Mouse (Mus musculus) embryonic facial prominence, embryonic 13.5 days (tissue): Measurements from ENCODE around the gene Prpf8. TPM values are rescaled to one million over a fixed set of nuclear protein-coding genes. Genes with fewer than 3 reads are reported as not detected.

ENCODE experiments used
- ATAC-seq: fragments of 200-750 bp; cut with Nextera tagmentation; 2 replicates; pipeline ENCODE4 v1.8.0; 2017; ENCODE audit warnings: low read depth; ENCODE audit not compliant: insufficient number of reproducible peaks, insufficient read depth, low FRiP score, low TSS enrichment
- H3K27ac ChIP-seq: fragments of 300-500 bp; sonication (generic); 2 replicates; pipeline ENCODE4 v1.5.1; 2015; ENCODE audit warnings: moderate library complexity, mild to moderate bottlenecking, inconsistent platforms
- H3K27me3 ChIP-seq: fragments of 300-500 bp; sonication (generic); 2 replicates; pipeline ENCODE4 v1.6.1; 2015; ENCODE audit warnings: mild to moderate bottlenecking, inconsistent platforms
- H3K36me3 ChIP-seq: fragments of 300-500 bp; sonication (generic); 2 replicates; pipeline ENCODE4 v1.6.1; 2015; ENCODE audit warnings: mild to moderate bottlenecking, inconsistent platforms
- H3K4me1 ChIP-seq: fragments of 300-500 bp; sonication (generic); 2 replicates; pipeline ENCODE4 v1.6.1; 2015; ENCODE audit warnings: inconsistent platforms
- H3K4me2 ChIP-seq: fragments of 300-500 bp; sonication (generic); 2 replicates; pipeline ENCODE4 v1.6.1; 2015; ENCODE audit warnings: moderate library complexity, mild to moderate bottlenecking, inconsistent platforms
- H3K4me3 ChIP-seq: fragments of 300-500 bp; sonication (generic); 2 replicates; pipeline ENCODE4 v1.5.1; 2015; ENCODE audit warnings: mild to moderate bottlenecking, inconsistent platforms
- H3K9ac ChIP-seq: fragments of 300-500 bp; sonication (generic); 2 replicates; pipeline ENCODE4 v1.6.1; 2015; ENCODE audit warnings: mild to moderate bottlenecking, inconsistent platforms
- H3K9me3 ChIP-seq: fragments of 300-500 bp; sonication (generic); 2 replicates; pipeline ENCODE4 v1.6.1; 2016; ENCODE audit warnings: inconsistent platforms
- WGBS: fragments of 180-500 bp; shearing (Covaris S2); methylation state at CpG from one replicate; pipeline ENCODE4 v1.1.7; 2015; ENCODE audit warnings: mixed read lengths; 5-methylcytosine and 5-hydroxymethylcytosine counted together
- polyA plus RNA-seq: library from polyadenylated mRNA; unstranded; fragments of >200 nt; fragmentation: Nextera tagmentation; extraction: Ambion mirVana; gene quantifications from 2 replicates; pipeline ENCODE4 v1.2.1, GENCODE M21; 2015

Gene Prpf8
- polyA plus RNA-seq, 1 experiment from 2014 or later: 62.5 TPM

DNA sequence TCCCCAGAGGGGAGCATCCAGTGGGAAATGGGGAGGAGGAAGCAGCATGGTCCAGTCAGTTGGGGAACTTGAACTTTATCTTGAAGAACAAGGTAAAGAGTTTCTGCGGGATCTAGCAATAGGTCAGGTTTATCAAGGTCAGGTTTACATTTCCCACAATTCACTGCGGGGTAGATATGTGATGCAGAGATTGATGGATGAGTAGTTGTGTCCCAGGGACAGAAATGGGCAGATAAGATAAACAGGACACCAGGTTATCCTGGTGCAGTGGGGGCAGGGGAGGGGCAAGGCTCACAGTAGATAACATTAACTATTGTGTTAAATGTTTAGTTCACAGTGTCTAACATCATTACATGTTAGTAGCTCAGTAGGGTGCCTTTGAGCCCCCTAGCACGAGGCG, 43.2 kb downstream of the Prpf8 start:
- no peak for ATAC-seq
- no peak overlapping the region for H3K4me3 ChIP-seq
- no peak overlapping the region for H3K4me2 ChIP-seq
- WGBS: 63% methylated on average over 4 of the region's 4 CpGs
- peaks cover 5% of the 10 kb centered on the region; the same call in 1 of the 2 replicates for H3K27me3 ChIP-seq
- no peaks in the 10 kb centered on the region for H3K36me3 ChIP-seq
- H3K4me1 ChIP-seq: peaks cover 9% of the 10 kb centered on the region
- no peaks in the 10 kb centered on the region for H3K9me3 ChIP-seq
- H3K27ac ChIP-seq: no peak overlapping the region
- no peak overlapping the region for H3K9ac ChIP-seq

DNA sequence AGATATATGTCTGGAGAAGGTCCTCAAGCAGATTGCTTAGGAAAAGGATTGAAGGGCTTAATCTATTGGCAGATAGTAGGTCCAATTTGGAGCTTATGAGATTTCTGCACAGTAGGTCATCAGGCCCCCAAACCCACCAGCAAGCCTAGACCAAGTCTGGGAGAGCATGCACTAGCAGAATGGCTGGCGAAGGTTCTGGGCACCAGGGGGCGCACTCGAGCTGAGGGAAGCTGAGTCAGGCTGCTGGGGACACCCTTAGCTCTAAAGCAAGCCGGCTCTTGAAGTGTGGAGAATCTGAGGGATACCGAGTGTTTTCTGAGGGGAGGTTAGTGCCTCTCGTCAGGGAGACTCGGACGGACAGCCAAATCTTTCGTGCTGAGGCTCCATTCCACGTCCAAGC, 43.7 kb downstream of the Prpf8 start:
- Histone ChIP-seq H3K4me2 (peak overlapping the region; percentile 91), H3K4me3 (peak overlapping the region; percentile 72), H3K9me3 (no peaks in the 10 kb centered on the region), H3K27me3 (peaks cover 5% of the 10 kb centered on the region; the same call in 1 of the 2 replicates), H3K36me3 (no peaks in the 10 kb centered on the region), H3K27ac (0 out of 2 replicates have a peak overlapping the region, but pooled peaks have one; percentile 64), H3K9ac (peak overlapping the region; percentile 84), H3K4me1 (peaks cover 12% of the 10 kb centered on the region)
- ATAC-seq: 0 out of 2 replicates have a peak, but pooled peaks have one; percentile 53
- under 1% methylated on average over 10 of the region's 10 CpGs for WGBS

DNA sequence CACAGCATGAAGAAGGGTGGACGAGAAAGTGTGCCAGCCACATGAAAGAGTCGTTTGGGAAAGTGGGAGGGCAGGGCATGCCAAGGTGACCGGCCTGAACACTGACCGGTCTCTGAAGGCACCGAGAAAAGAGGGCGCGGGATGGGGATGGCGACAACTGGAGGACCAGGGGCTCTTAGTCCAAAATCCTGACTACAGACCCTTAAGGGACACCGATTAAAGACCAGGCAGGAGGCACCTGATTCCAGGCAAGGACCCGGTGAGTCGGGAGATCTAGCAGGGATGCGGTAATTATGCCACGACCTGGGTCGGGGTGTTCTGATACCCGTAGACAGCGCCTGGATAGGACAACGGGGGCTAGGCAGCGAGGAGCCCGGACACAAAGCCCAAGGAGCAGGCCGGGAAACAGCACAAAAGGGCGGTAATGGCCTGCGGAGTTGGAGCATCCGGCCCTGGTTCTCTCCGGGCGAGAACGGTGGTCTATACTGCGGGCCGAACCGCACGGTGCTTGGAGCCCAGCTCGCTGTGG, 44.3 kb downstream of the Prpf8 start:
- ATAC-seq: peak; percentile 34
- Histone ChIP-seq H3K4me1 (peaks cover 12% of the 10 kb centered on the region), H3K9ac (peak overlapping the region; percentile 84), H3K4me2 (peak overlapping the region; percentile 91), H3K27me3 (peaks cover 5% of the 10 kb centered on the region; the same call in 1 of the 2 replicates), H3K36me3 (no peaks in the 10 kb centered on the region), H3K4me3 (peak overlapping the region; percentile 72), H3K27ac (peak overlapping the region; percentile 64), H3K9me3 (no peaks in the 10 kb centered on the region)
- under 1% methylated on average over 31 of the region's 31 CpGs for WGBS

DNA sequence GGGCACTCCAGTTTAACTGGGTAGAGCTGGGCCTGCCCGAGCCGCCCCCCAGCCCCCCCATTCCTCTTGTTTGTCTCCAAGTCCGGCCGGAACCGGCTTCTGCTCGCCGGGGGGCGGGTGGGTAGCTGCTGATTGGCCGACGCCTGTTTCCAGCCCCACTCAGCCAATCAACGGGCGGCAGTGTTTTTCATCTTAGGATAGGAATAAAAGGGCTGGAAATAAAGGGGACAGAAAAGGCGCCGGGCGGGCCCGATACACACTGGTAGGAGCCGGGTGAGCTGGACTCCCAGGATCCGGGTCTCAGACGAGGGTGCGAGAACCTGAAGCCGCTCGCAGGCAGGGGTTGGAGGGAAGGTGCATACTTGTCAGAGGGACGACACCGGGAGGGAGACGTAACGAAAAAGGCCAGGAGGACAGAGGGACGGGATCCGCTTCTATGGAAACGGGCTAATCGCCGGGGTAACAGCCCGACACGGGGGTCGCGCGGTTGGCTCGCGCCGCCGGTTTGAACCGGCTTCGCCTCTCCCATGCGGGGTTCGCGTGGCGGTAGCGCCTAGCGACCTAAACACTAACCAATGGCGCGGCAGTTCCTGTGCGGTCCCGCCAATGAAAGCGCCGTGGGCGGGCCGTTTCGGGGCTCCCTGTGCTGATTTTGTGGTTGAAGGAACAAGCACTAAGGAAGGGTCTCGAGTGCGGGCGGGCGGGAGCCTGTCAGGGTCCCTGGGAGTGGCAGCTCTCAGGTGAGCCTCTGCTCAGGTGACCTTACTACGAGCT, 45.0 kb downstream of the Prpf8 start, which contains the start of gene Slc43a2:
Gene Slc43a2, plus strand, starts transcription at position 226 of the 774 bp plus-strand sequence.
- under 1% methylated on average over 62 of the region's 62 CpGs for WGBS

DNA sequence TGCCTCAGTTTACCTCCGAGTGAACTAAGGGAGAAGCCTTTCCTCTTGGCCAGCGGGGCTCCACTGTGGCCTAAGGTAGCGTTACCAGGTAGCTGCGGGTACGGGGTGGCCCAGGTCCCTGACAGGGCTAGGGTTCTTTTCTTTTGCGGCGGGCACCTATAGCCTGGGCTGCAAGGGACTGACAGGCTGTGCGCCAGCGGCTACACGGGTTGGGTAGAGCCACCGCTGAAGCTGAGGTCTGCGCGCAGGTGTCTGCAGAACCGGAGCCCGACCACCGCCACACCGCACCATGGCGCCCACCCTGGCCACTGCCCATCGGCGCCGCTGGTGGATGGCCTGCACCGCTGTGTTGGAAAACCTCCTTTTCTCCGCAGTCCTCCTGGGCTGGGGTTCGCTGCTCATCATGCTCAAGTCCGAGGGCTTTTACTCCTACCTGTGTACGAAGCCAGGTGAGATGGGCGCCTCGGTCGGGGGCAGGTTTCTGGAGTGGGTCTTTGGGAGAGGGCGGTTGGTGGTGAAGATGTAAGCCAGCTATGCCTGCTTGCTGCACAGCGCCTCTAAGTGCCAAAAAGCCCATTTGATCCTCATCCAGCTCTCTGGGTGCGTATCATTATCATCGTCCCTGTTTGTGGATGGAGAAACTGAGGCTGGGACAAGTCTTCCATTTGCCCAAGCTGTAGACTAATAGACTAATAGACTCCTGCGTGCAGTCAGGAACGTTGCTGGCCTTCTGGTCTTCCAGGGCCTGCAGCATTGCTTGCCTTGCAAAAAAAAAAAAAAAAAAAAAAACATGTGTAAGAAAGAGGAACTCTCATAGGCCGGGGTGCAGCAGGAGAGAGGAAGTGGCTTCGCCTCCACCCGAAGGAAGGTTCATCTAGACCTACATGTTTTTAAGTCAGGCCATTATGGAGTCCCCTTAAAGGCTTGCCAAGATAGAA, 46.0 kb downstream of the Prpf8 start:
- H3K27ac ChIP-seq: peak overlapping the region; percentile 86; the same call in 1 of the 2 replicates
- no peak for ATAC-seq

More for the DNA sequence above, 45.0 kb downstream of the Prpf8 start, which contains the start of gene Slc43a2:
- Histone ChIP-seq H3K36me3 (no peaks in the 10 kb centered on the region), H3K4me2 (peak within 1 kb of the TSS; percentile 91), H3K4me1 (peaks cover 12% of the 10 kb centered on the region), H3K9me3 (no peaks in the 10 kb centered on the region), H3K9ac (peak within 1 kb of the TSS; percentile 84), H3K27me3 (peaks cover 5% of the 10 kb centered on the region; the same call in 1 of the 2 replicates), H3K4me3 (peak within 1 kb of the TSS; percentile 72), H3K27ac (peak within 1 kb of the TSS; percentile 86)
- ATAC-seq: peak; percentile 88

DNA sequence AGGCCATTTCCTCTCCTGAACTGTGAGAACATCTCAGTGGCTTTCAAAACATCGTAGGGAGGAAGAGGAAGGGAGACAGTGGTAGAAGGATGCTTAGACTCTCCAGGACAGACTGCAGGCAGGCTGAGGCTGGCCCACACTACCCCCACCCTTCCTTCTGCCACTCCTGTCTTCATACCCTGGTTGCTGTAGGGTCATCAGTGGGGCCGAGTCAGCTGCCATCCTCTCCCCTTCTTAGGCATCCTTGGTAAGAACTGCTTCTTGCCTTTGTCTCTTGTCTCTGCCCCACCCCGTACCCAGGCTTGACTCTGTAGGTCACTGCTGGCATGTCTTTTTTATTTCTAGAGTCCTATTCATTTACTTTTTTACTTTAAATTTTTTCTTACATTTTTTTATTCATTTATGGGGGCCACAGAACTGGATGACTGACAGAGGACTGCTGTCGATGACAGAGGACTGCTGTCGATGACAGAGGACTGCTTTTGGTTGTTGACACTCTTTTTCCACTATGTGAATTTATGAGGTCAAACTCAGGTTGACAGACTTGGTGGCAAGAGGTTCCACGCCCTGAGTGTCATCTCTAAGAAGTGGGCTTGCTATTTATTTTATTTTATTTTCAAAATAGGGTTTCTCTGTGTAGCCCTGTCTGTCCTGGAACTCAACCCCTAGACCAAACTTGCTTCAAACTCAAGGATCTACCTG, 46.8 kb downstream of the Prpf8 start:
- 81% methylated on average over 6 of the region's 6 CpGs for WGBS
- H3K36me3 ChIP-seq: no peaks in the 10 kb centered on the region
- peak overlapping the region; percentile 10; the same call in 1 of the 2 replicates for H3K4me3 ChIP-seq
- H3K9ac ChIP-seq: no peak overlapping the region
- no peaks in the 10 kb centered on the region for H3K9me3 ChIP-seq
- peak overlapping the region; percentile 28; the same call in 1 of the 2 replicates for H3K27ac ChIP-seq
- no peak for ATAC-seq
- H3K27me3 ChIP-seq: peaks cover 5% of the 10 kb centered on the region; the same call in 1 of the 2 replicates
- H3K4me2 ChIP-seq: peak overlapping the region; percentile 91
- H3K4me1 ChIP-seq: peaks cover 16% of the 10 kb centered on the region

More for the DNA sequence above, 46.0 kb downstream of the Prpf8 start:
- H3K9me3 ChIP-seq: no peaks in the 10 kb centered on the region
- peaks cover 5% of the 10 kb centered on the region; the same call in 1 of the 2 replicates for H3K27me3 ChIP-seq
- H3K4me2 ChIP-seq: peak overlapping the region; percentile 91
- H3K4me1 ChIP-seq: peaks cover 12% of the 10 kb centered on the region
- 16% methylated on average over 38 of the region's 38 CpGs for WGBS
- no peaks in the 10 kb centered on the region for H3K36me3 ChIP-seq
- peak overlapping the region; percentile 72 for H3K4me3 ChIP-seq
- peak overlapping the region; percentile 84 for H3K9ac ChIP-seq

DNA sequence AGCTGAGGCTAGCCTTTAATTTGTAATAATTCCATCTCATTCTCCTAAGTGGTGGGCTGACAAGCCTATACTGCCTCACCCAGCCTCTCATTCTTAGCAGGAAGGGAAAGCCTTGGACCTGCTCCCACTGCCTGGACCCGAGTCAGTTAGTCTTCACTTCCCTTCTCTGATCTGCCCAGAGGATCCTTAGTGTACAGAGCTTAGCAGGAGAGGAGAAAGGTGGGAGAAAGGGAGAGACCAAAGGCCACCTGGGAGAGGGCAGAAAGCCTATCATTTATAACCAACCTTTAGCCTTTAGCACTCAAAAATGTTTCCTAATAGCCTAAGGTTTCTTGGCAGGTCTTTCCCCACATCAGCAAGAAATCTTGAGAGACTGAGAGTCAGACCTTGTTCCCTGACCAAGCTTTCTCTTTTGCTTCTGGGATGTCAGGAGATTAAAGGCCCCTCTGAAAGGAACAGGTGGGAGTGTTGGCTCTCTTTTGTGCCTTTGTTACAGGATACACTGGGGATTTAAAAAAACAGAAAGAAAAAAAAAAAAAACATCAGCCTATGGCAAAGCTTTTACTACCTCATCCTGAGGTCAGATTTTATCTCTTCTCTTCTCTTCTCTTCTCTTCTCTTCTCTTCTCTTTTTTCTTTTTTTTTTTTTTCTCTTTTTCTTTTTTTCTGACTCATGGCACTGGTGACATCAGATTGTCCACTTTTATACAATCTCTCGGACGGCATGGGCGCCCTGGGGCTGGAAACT, 47.8 kb downstream of the Prpf8 start:
- Histone ChIP-seq H3K27ac (no peak overlapping the region), H3K9me3 (no peaks in the 10 kb centered on the region), H3K4me2 (no peak overlapping the region; the same call in 1 of the 2 replicates), H3K36me3 (no peaks in the 10 kb centered on the region), H3K27me3 (peaks cover 5% of the 10 kb centered on the region; the same call in 1 of the 2 replicates), H3K4me1 (peaks cover 17% of the 10 kb centered on the region), H3K9ac (no peak overlapping the region), H3K4me3 (no peak overlapping the region)
- ATAC-seq: no peak
- 36% methylated on average over 4 of the region's 4 CpGs for WGBS

DNA sequence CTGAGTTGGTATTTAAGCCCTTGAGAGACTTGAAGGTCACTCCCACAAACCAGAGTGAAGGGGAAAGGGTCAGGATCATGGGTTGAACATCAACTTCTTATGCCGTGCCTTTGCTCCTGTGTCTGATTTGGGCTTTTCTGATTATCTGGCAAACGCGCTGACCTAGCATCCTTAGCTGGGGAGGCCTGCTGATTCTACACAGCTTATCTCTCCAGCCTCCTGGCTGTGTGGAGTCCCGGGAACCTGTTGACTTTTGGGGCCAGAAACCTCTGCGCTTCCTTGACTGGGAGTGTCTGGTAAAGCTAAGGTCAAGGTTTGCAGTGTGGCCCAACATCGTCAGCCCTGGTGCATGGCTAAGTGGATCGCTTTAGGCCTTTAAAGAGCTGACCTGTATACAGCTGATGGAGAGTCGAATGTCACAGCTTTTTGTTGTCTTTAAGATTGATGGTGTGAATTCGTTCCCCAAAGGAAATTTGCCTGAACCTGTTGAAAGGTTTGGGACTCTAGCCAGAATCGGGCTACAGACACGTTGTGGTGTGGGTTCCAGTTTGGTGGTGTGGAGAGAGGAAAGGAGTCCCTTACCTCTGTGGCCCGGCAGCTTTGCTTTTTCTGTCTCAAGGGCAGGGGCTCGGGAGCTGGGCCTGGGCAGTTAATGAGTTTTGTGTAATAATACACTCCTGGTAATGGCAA, 48.6 kb downstream of the Prpf8 start:
- no peak overlapping the region for H3K4me3 ChIP-seq
- H3K27ac ChIP-seq: no peak overlapping the region
- 57% methylated on average over 13 of the region's 13 CpGs for WGBS
- peaks cover 5% of the 10 kb centered on the region; the same call in 1 of the 2 replicates for H3K27me3 ChIP-seq
- H3K36me3 ChIP-seq: no peaks in the 10 kb centered on the region
- no peak overlapping the region; the same call in 1 of the 2 replicates for H3K4me2 ChIP-seq
- no peak for ATAC-seq
- no peaks in the 10 kb centered on the region for H3K9me3 ChIP-seq
- H3K9ac ChIP-seq: 0 out of 2 replicates have a peak overlapping the region, but pooled peaks have one; percentile 17
- H3K4me1 ChIP-seq: peaks cover 17% of the 10 kb centered on the region

DNA sequence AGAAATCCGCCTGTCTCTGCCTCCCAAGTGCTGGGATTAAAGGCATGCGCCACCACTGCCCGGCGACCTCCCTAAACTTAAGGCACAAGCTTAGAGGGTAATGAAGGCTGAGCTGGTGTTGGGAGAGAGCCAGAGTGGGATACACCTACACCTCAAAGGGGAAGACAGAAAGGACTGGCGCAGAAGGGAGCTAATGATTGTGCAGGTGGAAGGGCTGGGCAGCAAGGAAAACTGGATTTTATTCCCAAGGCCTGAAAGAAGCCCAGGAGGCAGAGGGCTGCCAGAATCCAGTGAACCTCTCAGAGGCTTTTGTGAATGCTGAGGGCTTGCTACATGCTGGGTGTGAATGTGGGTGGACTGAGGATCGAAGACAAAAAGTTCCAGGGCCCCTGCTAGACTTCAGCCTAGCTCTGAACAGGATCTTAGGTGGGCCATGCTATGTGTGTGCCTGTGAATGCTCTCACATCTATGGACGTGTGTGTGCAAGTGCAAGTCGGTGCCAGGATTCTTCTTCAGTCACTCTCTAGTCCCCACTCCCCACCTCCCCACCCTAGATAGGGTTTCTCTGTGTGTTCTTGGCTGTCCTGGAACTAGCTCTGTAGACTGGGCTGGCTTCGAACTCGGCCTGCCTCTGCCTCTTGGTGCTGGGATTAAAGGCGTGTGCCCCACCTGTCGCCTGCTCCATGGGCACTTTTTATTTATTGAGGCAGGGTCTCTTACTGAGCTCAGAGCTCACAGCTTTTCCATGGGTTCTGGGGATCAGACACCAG, 49.8 kb downstream of the Prpf8 start:
- Histone ChIP-seq H3K4me1 (peaks cover 17% of the 10 kb centered on the region), H3K4me3 (no peak overlapping the region), H3K27ac (no peak overlapping the region), H3K9me3 (no peaks in the 10 kb centered on the region), H3K4me2 (no peak overlapping the region), H3K36me3 (no peaks in the 10 kb centered on the region), H3K9ac (no peak overlapping the region), H3K27me3 (peaks cover 5% of the 10 kb centered on the region; the same call in 1 of the 2 replicates)
- ATAC-seq: no peak
- 88% methylated on average over 12 of the region's 12 CpGs for WGBS
